Mouse (Mus musculus) kidney, embryonic 14.5 days (tissue): ENCODE measurements at regions not wholly inside any gene's neighbourhood (a gene's known extent, or its start where the extent isn't known, plus 50 kb on each side); places are given as distances from the start of the nearest gene placed in this dataset.
A peak's percentile ranks its signal among the peaks of the same experiment; 100 is the strongest.

ENCODE experiments used
- ATAC-seq: fragments of 200-750 bp; cut with Nextera tagmentation; 2 replicates; pipeline ENCODE4 v1.8.0; 2017; ENCODE audit warnings: moderate number of reproducible peaks, mild to moderate bottlenecking, moderate TSS enrichment, moderate library complexity; ENCODE audit not compliant: low FRiP score, low TSS enrichment
- H3K27ac ChIP-seq: fragments of 300-500 bp; sonication (generic); 2 replicates; pipeline ENCODE4 v1.5.1; 2014; ENCODE audit warnings: low read depth, mild to moderate bottlenecking, low read length, moderate library complexity, mixed read lengths
- H3K27me3 ChIP-seq: fragments of 300-500 bp; sonication (generic); 2 replicates; pipeline ENCODE4 v1.6.1; 2014; ENCODE audit warnings: mild to moderate bottlenecking, low read length; ENCODE audit not compliant: control insufficient read depth, insufficient read depth
- H3K36me3 ChIP-seq: fragments of 300-500 bp; sonication (generic); 2 replicates; pipeline ENCODE4 v1.6.1; 2014; ENCODE audit warnings: low read length, mixed read lengths; ENCODE audit not compliant: control insufficient read depth, insufficient read depth
- H3K4me1 ChIP-seq: fragments of 300-500 bp; sonication (generic); 2 replicates; pipeline ENCODE4 v1.6.1; 2014; ENCODE audit warnings: low read length, mixed read lengths; ENCODE audit not compliant: control insufficient read depth, insufficient read depth
- H3K4me2 ChIP-seq: fragments of 300-500 bp; sonication (generic); replicated peaks from 2 replicates; pipeline ENCODE4 v1.6.1; 2014; ENCODE audit warnings: low read depth, mild to moderate bottlenecking, low read length
- H3K4me3 ChIP-seq: fragments of 300-500 bp; sonication (generic); 2 replicates; pipeline ENCODE4 v1.5.1; 2014; ENCODE audit warnings: mild to moderate bottlenecking, low read length
- H3K9ac ChIP-seq: fragments of 300-500 bp; sonication (generic); 2 replicates; pipeline ENCODE4 v1.6.1; 2014; ENCODE audit warnings: low read depth, mild to moderate bottlenecking, low read length, moderate library complexity
- H3K9me3 ChIP-seq: fragments of 300-500 bp; sonication (generic); 2 replicates; pipeline ENCODE4 v1.6.1; 2016; ENCODE audit warnings: low read length; ENCODE audit not compliant: control insufficient read depth
- WGBS: fragments of 180-500 bp; shearing (Covaris S2); extraction: QIAGEN DNeasy Blood & Tissue Kit; methylation state at CpG from one replicate; pipeline ENCODE4 v1.1.7; 2014; 5-methylcytosine and 5-hydroxymethylcytosine counted together

DNA sequence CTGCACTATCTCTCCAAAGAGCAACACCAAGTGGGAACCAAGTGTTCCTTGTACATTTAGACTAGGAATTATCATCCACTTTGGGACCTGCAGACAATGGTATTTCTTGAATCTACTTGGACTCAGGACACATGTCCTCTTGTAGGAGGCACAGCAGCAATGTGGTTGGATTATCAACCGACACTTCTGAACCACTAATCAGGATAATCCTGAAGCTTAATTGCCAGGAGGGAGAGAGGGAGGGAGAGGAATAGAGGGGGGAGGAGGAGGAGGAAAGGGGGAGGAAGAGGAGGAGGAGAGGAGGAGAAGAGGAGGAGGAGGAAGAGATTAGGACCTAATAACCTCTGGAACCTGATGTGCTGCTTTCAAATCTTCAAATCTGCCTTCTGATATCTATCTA, 167.5 kb downstream of the Trib2 start:
- H3K36me3 ChIP-seq: no peaks in the 10 kb centered on the region
- H3K4me2 ChIP-seq: no peak overlapping the region
- no peak overlapping the region for H3K4me3 ChIP-seq
- ATAC-seq: no peak
- H3K27ac ChIP-seq: no peak overlapping the region
- H3K4me1 ChIP-seq: no peaks in the 10 kb centered on the region
- no peaks in the 10 kb centered on the region for H3K9me3 ChIP-seq
- WGBS: 88% methylated on average over 1 of the region's 1 CpGs
- H3K27me3 ChIP-seq: no peaks in the 10 kb centered on the region
- H3K9ac ChIP-seq: no peak overlapping the region

DNA sequence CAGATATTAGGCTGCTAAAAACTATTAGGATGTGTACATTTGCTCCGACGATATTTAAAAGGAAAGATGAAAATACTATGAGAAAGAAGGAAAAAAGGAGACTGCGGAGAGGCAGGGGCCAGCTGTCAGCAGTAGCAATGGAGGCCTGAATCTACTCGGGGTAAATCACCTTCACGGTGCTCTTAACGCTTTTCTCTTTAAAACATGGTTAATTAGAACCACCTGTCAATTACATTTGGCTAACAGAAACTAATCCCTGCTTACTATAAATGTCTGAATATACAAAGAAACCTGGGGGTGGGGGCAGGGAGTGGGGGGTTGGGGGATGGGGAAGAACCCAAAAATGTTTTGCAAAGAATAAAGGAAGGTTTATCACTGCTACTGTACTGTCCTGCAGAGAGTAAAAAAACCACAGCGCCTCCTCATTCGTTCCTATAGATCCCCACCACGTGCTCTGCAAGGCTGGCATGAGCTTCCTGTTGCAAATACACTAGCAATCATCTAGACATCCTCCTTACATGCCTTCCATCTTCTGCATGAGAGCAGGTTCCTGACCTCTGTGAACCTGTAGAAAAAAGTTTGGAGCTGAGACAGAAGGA, 172.5 kb downstream of the Trib2 start:
- Histone ChIP-seq H3K9ac (no peak overlapping the region), H3K4me1 (no peaks in the 10 kb centered on the region), H3K27me3 (no peaks in the 10 kb centered on the region), H3K4me2 (no peak overlapping the region), H3K9me3 (no peaks in the 10 kb centered on the region), H3K4me3 (no peak overlapping the region), H3K27ac (no peak overlapping the region), H3K36me3 (no peaks in the 10 kb centered on the region)
- 64% methylated on average over 9 of the region's 9 CpGs for WGBS
- ATAC-seq: no peak

DNA sequence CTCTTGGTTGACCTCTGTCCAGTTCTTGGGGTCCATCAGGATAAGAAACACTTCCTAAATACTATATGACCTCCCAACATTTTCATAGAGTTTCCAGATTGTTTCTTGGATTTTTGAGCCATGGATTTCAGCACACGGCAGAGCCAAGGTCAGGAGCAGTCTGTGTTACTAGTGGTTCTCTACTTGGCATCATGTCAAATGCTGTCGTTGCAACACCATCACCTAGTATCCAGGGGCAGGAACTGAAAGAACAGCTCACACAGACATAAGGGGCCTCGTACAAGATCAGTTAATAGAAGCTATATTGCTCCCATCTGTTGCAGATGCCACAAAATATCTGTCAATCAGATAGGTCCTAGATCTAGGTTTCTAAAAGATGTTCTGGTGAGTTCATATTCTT, 173.1 kb downstream of the Trib2 start:
- 69% methylated on average over 3 of the region's 3 CpGs for WGBS
- H3K4me2 ChIP-seq: no peak overlapping the region
- H3K4me1 ChIP-seq: no peaks in the 10 kb centered on the region
- H3K27ac ChIP-seq: no peak overlapping the region
- H3K9me3 ChIP-seq: no peaks in the 10 kb centered on the region
- no peaks in the 10 kb centered on the region for H3K27me3 ChIP-seq
- H3K9ac ChIP-seq: no peak overlapping the region
- H3K4me3 ChIP-seq: no peak overlapping the region
- H3K36me3 ChIP-seq: no peaks in the 10 kb centered on the region
- ATAC-seq: no peak

DNA sequence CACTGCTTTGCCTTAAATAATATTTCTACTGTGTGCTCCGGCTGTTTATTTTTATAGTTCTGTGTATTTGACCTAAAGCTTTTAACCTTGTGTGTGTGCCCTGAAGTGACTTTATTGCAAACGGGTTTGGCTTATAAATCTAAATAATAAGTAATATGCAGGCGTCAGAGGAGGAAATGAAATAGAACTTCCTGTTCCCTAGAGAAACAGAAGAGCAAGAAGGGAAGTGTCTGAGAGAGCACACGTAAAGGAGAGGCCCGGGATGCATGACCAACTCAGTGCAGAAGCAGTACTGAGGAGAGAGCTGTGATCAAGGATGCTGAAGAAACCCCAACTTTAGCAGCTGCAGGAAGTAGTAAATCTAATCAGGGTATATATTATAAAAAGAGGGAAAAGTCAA, 176.4 kb downstream of the Trib2 start:
- Histone ChIP-seq H3K4me3 (no peak overlapping the region), H3K9ac (no peak overlapping the region), H3K4me2 (no peak overlapping the region), H3K4me1 (no peaks in the 10 kb centered on the region), H3K27ac (no peak overlapping the region), H3K9me3 (no peaks in the 10 kb centered on the region), H3K36me3 (no peaks in the 10 kb centered on the region), H3K27me3 (no peaks in the 10 kb centered on the region)
- WGBS: 30% methylated on average over 5 of the region's 5 CpGs
- no peak for ATAC-seq

DNA sequence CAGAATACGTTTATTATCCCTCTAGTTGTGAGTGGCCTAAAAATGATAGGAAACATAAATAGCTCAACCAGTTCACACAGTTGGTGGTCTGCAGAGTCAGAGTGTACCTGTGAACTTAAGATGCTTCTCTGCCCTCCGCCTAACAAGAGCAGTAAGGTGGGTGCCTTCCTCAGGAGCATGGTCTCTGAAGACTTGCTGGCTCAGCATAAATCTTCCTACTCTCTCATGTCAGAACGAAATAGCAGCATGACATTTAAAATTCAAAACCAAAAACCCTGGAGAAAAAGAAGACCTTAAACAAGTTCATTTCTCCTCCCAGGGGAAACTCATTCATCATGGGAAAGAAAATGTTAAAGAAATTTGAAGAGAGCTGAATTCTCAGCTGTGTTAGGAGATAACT, 186.8 kb downstream of the Trib2 start:
- Histone ChIP-seq H3K4me2 (no peak overlapping the region), H3K27me3 (no peaks in the 10 kb centered on the region), H3K4me1 (no peaks in the 10 kb centered on the region), H3K9me3 (no peaks in the 10 kb centered on the region), H3K9ac (no peak overlapping the region), H3K27ac (no peak overlapping the region), H3K36me3 (no peaks in the 10 kb centered on the region), H3K4me3 (no peak overlapping the region)
- 81% methylated on average over 3 of the region's 3 CpGs for WGBS
- no peak for ATAC-seq

DNA sequence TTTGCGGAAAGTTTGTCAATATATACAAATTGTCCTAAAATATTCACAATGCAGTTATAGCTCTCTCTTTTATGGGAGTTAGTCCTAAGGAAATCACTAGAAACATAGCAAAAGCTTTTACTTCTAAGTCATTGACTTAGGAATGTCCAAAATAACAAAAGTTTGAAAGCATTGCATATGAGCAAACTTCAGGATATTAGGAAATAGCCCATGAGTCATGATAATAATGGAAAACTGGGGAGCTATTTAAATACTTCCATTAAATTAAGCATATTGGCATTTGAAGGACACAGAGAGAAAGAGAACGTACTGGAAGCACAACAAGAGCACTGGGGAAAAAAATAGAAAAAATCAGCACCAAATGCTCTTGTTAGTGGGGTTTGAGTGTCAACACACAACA, 197.2 kb downstream of the Trib2 start:
- Histone ChIP-seq H3K4me2 (no peak overlapping the region), H3K27ac (no peak overlapping the region), H3K4me1 (no peaks in the 10 kb centered on the region), H3K36me3 (no peaks in the 10 kb centered on the region), H3K9me3 (no peaks in the 10 kb centered on the region), H3K27me3 (no peaks in the 10 kb centered on the region), H3K9ac (no peak overlapping the region), H3K4me3 (no peak overlapping the region)
- 73% methylated on average over 2 of the region's 2 CpGs for WGBS
- no peak for ATAC-seq

DNA sequence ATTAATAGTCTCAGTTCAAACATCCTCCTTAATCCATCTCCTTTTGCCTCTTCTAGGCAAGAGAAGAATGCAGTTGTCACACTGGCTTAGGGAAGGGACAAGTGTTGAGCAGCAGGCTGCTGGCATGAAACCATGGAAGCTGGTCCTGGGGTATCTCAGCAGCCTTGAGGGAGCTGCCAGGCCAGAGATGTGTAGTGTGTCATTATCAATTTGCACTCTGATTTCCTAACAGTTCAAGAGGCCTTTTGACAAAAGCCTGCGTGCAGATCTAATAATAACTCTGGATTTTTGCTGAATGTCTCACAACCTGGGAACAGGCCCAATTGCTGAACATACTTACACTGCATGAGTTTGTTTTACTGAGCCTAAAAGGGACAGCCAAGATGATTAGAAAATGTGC, 199.4 kb downstream of the Trib2 start:
- no peaks in the 10 kb centered on the region for H3K36me3 ChIP-seq
- H3K4me3 ChIP-seq: no peak overlapping the region
- no peak overlapping the region for H3K9ac ChIP-seq
- H3K27me3 ChIP-seq: no peaks in the 10 kb centered on the region
- ATAC-seq: no peak
- no peaks in the 10 kb centered on the region for H3K9me3 ChIP-seq
- no peak overlapping the region for H3K27ac ChIP-seq
- no peak overlapping the region for H3K4me2 ChIP-seq
- 67% methylated on average over 1 of the region's 1 CpGs for WGBS
- H3K4me1 ChIP-seq: no peaks in the 10 kb centered on the region

DNA sequence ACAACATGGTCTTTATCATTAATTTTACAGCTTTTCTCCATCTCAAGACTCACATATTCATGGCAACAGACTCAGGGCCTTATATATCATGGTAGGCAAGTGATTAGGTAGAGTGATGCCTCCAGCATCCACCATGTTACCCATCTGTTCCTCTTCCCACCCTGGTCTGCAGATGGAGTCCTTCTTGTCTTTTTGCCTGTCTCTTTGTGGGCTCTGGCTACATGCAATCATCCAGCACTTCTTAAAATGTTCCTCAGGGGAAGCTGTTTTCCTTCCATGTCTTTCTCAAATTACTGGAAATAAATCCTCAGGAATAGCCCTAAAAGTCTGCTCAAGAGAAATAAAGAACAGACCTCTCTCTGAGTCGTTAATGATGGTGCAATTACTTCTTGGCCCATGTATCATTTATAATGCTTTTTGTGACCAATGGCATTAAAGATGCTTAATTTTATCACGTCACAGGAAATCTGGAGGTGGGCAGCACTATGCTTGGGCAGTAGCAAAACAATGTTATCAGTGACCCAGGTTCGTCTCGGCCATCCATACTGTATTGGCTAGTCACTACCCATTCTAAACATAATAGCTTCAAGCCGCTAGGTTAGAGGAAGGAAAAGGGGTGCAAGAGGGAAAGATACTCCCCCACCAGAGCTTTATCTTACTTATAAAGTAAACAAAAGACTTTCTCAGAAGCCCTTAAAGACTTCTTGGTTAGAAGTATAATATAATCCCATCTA, 204.7 kb downstream of the Trib2 start:
- H3K9ac ChIP-seq: no peak overlapping the region
- H3K4me2 ChIP-seq: no peak overlapping the region
- no peaks in the 10 kb centered on the region for H3K9me3 ChIP-seq
- H3K27me3 ChIP-seq: no peaks in the 10 kb centered on the region
- no peak overlapping the region for H3K4me3 ChIP-seq
- 25% methylated on average over 5 of the region's 5 CpGs for WGBS
- H3K4me1 ChIP-seq: peaks cover 3% of the 10 kb centered on the region; the same call in 1 of the 2 replicates
- ATAC-seq: peak; percentile 69
- no peak overlapping the region for H3K27ac ChIP-seq
- no peaks in the 10 kb centered on the region for H3K36me3 ChIP-seq

DNA sequence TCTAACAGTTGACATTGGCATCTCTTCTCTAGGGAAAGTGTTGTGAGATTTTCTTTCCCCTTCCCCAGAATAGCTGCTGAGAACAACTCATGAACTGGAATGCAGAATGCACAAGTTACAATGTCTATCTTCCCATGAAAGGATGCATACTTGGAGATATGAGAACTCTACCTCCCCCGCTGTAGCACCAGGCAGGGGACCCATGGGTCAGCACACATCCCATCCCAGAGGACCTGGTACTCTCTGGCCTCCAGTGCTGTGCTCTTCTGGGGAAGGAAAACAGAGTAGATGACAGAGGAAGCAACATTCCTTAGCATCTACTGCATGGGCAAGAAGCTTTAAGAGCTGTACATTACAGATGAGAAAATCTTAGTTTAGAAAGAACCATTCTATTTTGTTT, 209.6 kb downstream of the Trib2 start:
- no peaks in the 10 kb centered on the region for H3K36me3 ChIP-seq
- ATAC-seq: 0 out of 2 replicates have a peak, but pooled peaks have one; percentile 63
- no peak overlapping the region for H3K4me2 ChIP-seq
- H3K9ac ChIP-seq: no peak overlapping the region
- no peak overlapping the region for H3K4me3 ChIP-seq
- 46% methylated on average over 1 of the region's 1 CpGs for WGBS
- no peaks in the 10 kb centered on the region for H3K27me3 ChIP-seq
- H3K4me1 ChIP-seq: peaks cover 3% of the 10 kb centered on the region; the same call in 1 of the 2 replicates
- H3K27ac ChIP-seq: no peak overlapping the region; the same call in 1 of the 2 replicates
- no peaks in the 10 kb centered on the region for H3K9me3 ChIP-seq
